Mouse (Mus musculus) T-helper 17 cell (primary cell): Measurements from ENCODE around the gene Mob2.

Experiments
- in situ Hi-C, 2 experiments: fragments of 300-600 bp; cut with MboI, MseI; formaldehyde crosslinking; loops; 1 replicate in 1 of 2; 2 replicates in 1 of 2; pipeline ENCODE4 v1.15.1; 2025; ENCODE audit warnings: high pct_unique_total_duplicates in 2 of 2

Gene Mob2

GRCm38 (mm10) chr7:142025196-142025595 lies 35.7 kb downstream of the Mob2 start:
- in situ Hi-C loops, result no loop called here

GRCm38 (mm10) chr7:142020827-142021226 lies 40.0 kb downstream of the Mob2 start:
- in situ Hi-C loops, result no loop called here

GRCm38 (mm10) chr7:142019699-142020098 lies 41.2 kb downstream of the Mob2 start:
- in situ Hi-C loops, result no loop called here

- in situ Hi-C loops, result no loop called here
These were observed 44.3 kb downstream of the Mob2 start for GRCm38 (mm10) chr7:142016562-142016961.

- in situ Hi-C loops, result no loop called here
These were observed 59.1 kb downstream of the Mob2 start for GRCm38 (mm10) chr7:142001597-142002340.

GRCm38 (mm10) chr7:142000661-142001060 lies 60.2 kb downstream of the Mob2 start:
- in situ Hi-C loops, result no loop called here

- in situ Hi-C loops, result no loop called here
These were observed 66.7 kb downstream of the Mob2 start for GRCm38 (mm10) chr7:141994121-141994520.

- in situ Hi-C loops, result no loop called here
These were observed 69.7 kb downstream of the Mob2 start for GRCm38 (mm10) chr7:141991183-141991582.

GRCm38 (mm10) chr7:141988314-141988806 lies 72.5 kb downstream of the Mob2 start:
- in situ Hi-C loops, result no loop called here

- in situ Hi-C loops, result no loop called here
These were observed 79.6 kb downstream of the Mob2 start for GRCm38 (mm10) chr7:141981237-141981636.

- in situ Hi-C loops, result loop anchor here in 1 of 2 experiments (5.0 kb wide), 1 partner anchor 277 kb away; no protein-coding TSS in a partner anchor
These were observed 81.6 kb downstream of the Mob2 start for GRCm38 (mm10) chr7:141979247-141979646.

- in situ Hi-C loops, result loop anchor here in 1 of 2 experiments (5.0 kb wide), 1 partner anchor 276 kb away; no protein-coding TSS in a partner anchor
These were observed 82.9 kb downstream of the Mob2 start for GRCm38 (mm10) chr7:141978003-141978402.

GRCm38 (mm10) chr7:141972831-141973619 lies 87.8 kb downstream of the Mob2 start:
- in situ Hi-C loops, result no loop called here

- in situ Hi-C loops, result no loop called here
These were observed 94.6 kb downstream of the Mob2 start for GRCm38 (mm10) chr7:141966281-141966680.

- in situ Hi-C loops, result no loop called here
These were observed 98.3 kb downstream of the Mob2 start for GRCm38 (mm10) chr7:141962521-141962920.

- in situ Hi-C loops, result no loop called here
These were observed 99.4 kb downstream of the Mob2 start for GRCm38 (mm10) chr7:141961491-141961890.

GRCm38 (mm10) chr7:141960926-141961325 lies 99.9 kb downstream of the Mob2 start:
- in situ Hi-C loops, result no loop called here

- in situ Hi-C loops, result no loop called here
These were observed 101.7 kb downstream of the Mob2 start for GRCm38 (mm10) chr7:141959133-141959532.
